Comparison of ENCODE assay signal across 1 mouse cellular context in genomic region chr4:129576863-129577491, GRCm38 (mm10).
A peak's percentile ranks its signal among the peaks of the same experiment; 100 is the strongest.
TF ChIP-seq lines count a peak whose summit lies in the region.

No protein-coding gene starts in this region.

TF ChIP-seq in CH12.LX, 34 proteins besides CTCF, POLR2A, EP300 and RAD21:
- TF ChIP-seq MAZ (IDR thresholded peaks at IDR 0.05; ENCODE audit: low read depth, low read length): no peak
- no peak for TF ChIP-seq ZNF384 (IDR thresholded peaks at IDR 0.05; ENCODE audit: low read depth, low read length)
- TF ChIP-seq RCOR1 (conservative IDR thresholded peaks at IDR 0.05; ENCODE audit: low read depth, low read length): no peak
- TF ChIP-seq JUN (IDR thresholded peaks at IDR 0.05; ENCODE audit: insufficient read depth, low read depth, low read length): no peak
- no peak for TF ChIP-seq PAX5 (IDR thresholded peaks at IDR 0.05; ENCODE audit: low read length)
- TF ChIP-seq ZKSCAN1 (IDR thresholded peaks at IDR 0.05; ENCODE audit: borderline replicate concordance, low read depth, low read length): no peak
- TF ChIP-seq USF2 (conservative IDR thresholded peaks at IDR 0.05; ENCODE audit: low read depth, low read length): no peak
- TF ChIP-seq MEF2A (IDR thresholded peaks at IDR 0.05; ENCODE audit: borderline replicate concordance, low read depth, low read length): peak; percentile 61; the same call in 1 of the 2 replicates
- TF ChIP-seq HCFC1 (IDR thresholded peaks at IDR 0.05; ENCODE audit: low read depth, low read length): no peak
- no peak for TF ChIP-seq USF1 (IDR thresholded peaks at IDR 0.05; ENCODE audit: low read depth, low read length)
- peak; percentile 37; the same call in 1 of the 2 replicates for TF ChIP-seq ETS1 (conservative IDR thresholded peaks at IDR 0.05; ENCODE audit: low read depth, low read length)
- no peak for TF ChIP-seq POLR2AphosphoS2 (IDR thresholded peaks at IDR 0.05; ENCODE audit: low read depth, low read length)
- TF ChIP-seq KAT2A (IDR thresholded peaks at IDR 0.05; ENCODE audit: insufficient replicate concordance, low read length): no peak
- 0 out of 2 replicates have a peak, but pooled peaks have one; percentile 7 for TF ChIP-seq ZMIZ1 (IDR thresholded peaks at IDR 0.05; ENCODE audit: low read depth, low read length)
- TF ChIP-seq CHD2 (IDR thresholded peaks at IDR 0.05; ENCODE audit: low read length): no peak
- TF ChIP-seq MYC (IDR thresholded peaks at IDR 0.05; ENCODE audit: low read depth, low read length): no peak
- TF ChIP-seq E2F4 (IDR thresholded peaks at IDR 0.05; ENCODE audit: insufficient replicate concordance, low read depth, low read length): no peak
- TF ChIP-seq UBTF (IDR thresholded peaks at IDR 0.05; ENCODE audit: low read depth, low read length): no peak
- TF ChIP-seq SMC3 (IDR thresholded peaks at IDR 0.05; ENCODE audit: low read depth, low read length): peak; percentile 70
- no peak for TF ChIP-seq JUND (conservative IDR thresholded peaks at IDR 0.05; ENCODE audit: low read depth, low read length)
- peak; percentile 51 for TF ChIP-seq IRF4 (IDR thresholded peaks at IDR 0.05; ENCODE audit: low read depth, low read length)
- TF ChIP-seq MAX (IDR thresholded peaks at IDR 0.05; ENCODE audit: low read length): no peak
- TF ChIP-seq SIN3A (IDR thresholded peaks at IDR 0.05; ENCODE audit: low read length): no peak
- no peak for TF ChIP-seq ELF1 (IDR thresholded peaks at IDR 0.05; ENCODE audit: low read depth, low read length)
- no peak for TF ChIP-seq CHD1 (IDR thresholded peaks at IDR 0.05; ENCODE audit: low read depth, low read length)
- TF ChIP-seq ZC3H11A (IDR thresholded peaks at IDR 0.05; ENCODE audit: low read depth, low read length): 0 out of 2 replicates have a peak, but pooled peaks have one; percentile 1
- no peak for TF ChIP-seq TBP (conservative IDR thresholded peaks at IDR 0.05; ENCODE audit: low read depth, low read length)
- TF ChIP-seq MAFK (IDR thresholded peaks at IDR 0.05; ENCODE audit: insufficient replicate concordance, low read length): no peak
- TF ChIP-seq NRF1 (IDR thresholded peaks at IDR 0.05; ENCODE audit: low read depth, low read length): peak; percentile 32; the same call in 1 of the 2 replicates
- TF ChIP-seq TCF12 (IDR thresholded peaks at IDR 0.05; ENCODE audit: low read depth, low read length): peak; percentile 94
- TF ChIP-seq GABPA (IDR thresholded peaks at IDR 0.05; ENCODE audit: insufficient replicate concordance, low read depth, low read length): no peak
- no peak for TF ChIP-seq MXI1 (IDR thresholded peaks at IDR 0.05; ENCODE audit: low read depth, low read length)
- no peak for TF ChIP-seq NELFE (IDR thresholded peaks at IDR 0.05; ENCODE audit: low read depth, low read length)
- no peak; the same call in 1 of the 2 replicates for TF ChIP-seq BHLHE40 (IDR thresholded peaks at IDR 0.05; ENCODE audit: low read depth, low read length)
